Mouse (Mus musculus) adrenal gland, postnatal 36 days (tissue): ENCODE data around the gene Gpr162. TPM values are rescaled to one million over a fixed set of nuclear protein-coding genes. Genes with fewer than 3 reads are reported as not detected.
"Not testable (repeated sequence)": the region's sequence is repeated elsewhere in the genome, so short reads cannot be mapped to it uniquely, and the experiment has no call there.

Source experiments
- DNase-seq, 2 experiments: peaks; one replicate each; pipeline ENCODE4 v3.0.0; 2021; ENCODE audit warnings: mixed read lengths in 1 of 2
- total RNA-seq, 2 experiments: library from RNA; stranded (reverse); gene quantifications; 2 replicates each; pipeline ENCODE4 v1.2.3; 2021

The Gpr162 gene
- total RNA-seq, 2 experiments from 2014 or later, result 0.89 to 1.2 TPM

- no peak for DNase-seq
These were observed 52.4 kb downstream of the Gpr162 start for GRCm38 (mm10) chr6:124811403-124811665.

GRCm38 (mm10) chr6:124810566-124811402 is 53.0 kb downstream of the Gpr162 start:
- not testable (repeated sequence) for DNase-seq

DNA sequence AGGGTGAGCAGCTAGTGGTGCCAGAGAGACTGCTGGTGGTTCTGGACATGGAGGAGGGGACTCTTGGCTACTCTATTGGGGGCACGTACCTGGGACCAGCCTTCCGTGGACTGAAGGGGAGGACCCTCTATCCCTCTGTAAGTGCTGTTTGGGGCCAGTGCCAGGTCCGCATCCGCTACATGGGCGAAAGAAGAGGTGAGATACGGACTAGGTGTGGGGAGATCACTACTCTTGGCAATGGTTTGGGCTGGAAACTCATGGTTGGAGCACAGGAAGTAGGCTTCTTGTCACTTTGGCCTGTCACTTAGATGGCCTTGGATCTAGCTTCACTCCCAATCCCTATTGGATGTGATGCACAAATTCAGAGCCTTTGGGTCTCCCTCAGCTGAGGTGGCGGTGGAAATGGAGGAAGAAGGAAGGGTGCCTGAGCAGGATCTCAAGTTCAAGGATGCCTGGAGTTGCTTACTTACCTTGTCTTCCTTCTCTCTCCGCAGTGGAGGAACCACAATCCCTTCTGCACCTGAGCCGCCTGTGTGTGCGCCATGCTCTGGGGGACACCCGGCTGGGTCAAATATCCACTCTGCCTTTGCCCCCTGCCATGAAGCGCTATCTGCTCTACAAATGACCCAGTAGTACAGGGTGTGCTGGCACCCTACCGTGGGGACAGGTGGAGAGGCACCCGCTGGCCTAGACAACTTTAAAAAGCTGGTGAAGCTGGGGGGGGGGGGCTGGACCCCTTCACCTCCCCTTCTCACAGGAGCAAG is 53.8 kb downstream of the Gpr162 start:
- DNase-seq, result no peak

- peak; percentile 89 to 92 for DNase-seq
These were observed 54.6 kb downstream of the Gpr162 start for GRCm38 (mm10) chr6:124809052-124809774.

Other genes with a start within 250 kb of the Gpr162 start
- gene C1s2, start 227.9 kb downstream of the Gpr162 start, total RNA-seq, result 1 to 10 TPM; 2.4 to 2.6 TPM
- gene Lpcat3, start 201.0 kb downstream of the Gpr162 start, total RNA-seq, result 100 to 1,000 TPM in 1 of 2 experiments, 10 to 100 TPM in 1; 77.0 to 113 TPM
- 10 to 100 TPM; 87.2 to 88.2 TPM for gene Emg1, start 151.8 kb downstream of the Gpr162 start, total RNA-seq
- gene Phb2, start 151.6 kb downstream of the Gpr162 start, total RNA-seq, result 100 to 1,000 TPM; 308 to 325 TPM
- 1 to 10 TPM; 5.5 to 9.6 TPM for gene Ptpn6, start 125.3 kb downstream of the Gpr162 start, total RNA-seq
- gene Grcc10, start 122.6 kb downstream of the Gpr162 start, total RNA-seq, result 100 to 1,000 TPM; 331 to 397 TPM
- under 1 TPM in 1 of 2 experiments, not detected in 1; 0.56 TPM for gene Gm45234, start 108.0 kb downstream of the Gpr162 start, total RNA-seq
- gene Atn1, start 107.5 kb downstream of the Gpr162 start, total RNA-seq, result 10 to 100 TPM; 77.4 to 78.1 TPM
- 10 to 100 TPM; 12.4 to 32.6 TPM for gene Eno2, start 94.3 kb downstream of the Gpr162 start, total RNA-seq
- gene Lrrc23, start 84.3 kb downstream of the Gpr162 start, total RNA-seq, result under 1 TPM in 1 of 2 experiments, not detected in 1; 0.43 TPM
- 10 to 100 TPM; 16.9 to 25.4 TPM for gene Spsb2, start 55.3 kb downstream of the Gpr162 start, total RNA-seq
- 100 to 1,000 TPM; 406 to 411 TPM for gene Tpi1, start 49.7 kb downstream of the Gpr162 start, total RNA-seq
- 100 to 1,000 TPM; 120 to 126 TPM for gene Usp5, start 34.5 kb downstream of the Gpr162 start, total RNA-seq
- 1 to 10 TPM; 5.9 to 9.2 TPM for gene Cdca3, start 34.4 kb downstream of the Gpr162 start, total RNA-seq
- 1 to 10 TPM; 6.2 to 8.1 TPM for gene Gnb3, start 23.7 kb downstream of the Gpr162 start, total RNA-seq
- gene P3h3, start 6.2 kb downstream of the Gpr162 start, total RNA-seq, result 10 to 100 TPM; 21.7 to 24.5 TPM
- under 1 TPM; 0.30 to 0.50 TPM for gene Cd4, start 24.2 kb upstream of the Gpr162 start, total RNA-seq
- gene Lag3, start 47.7 kb upstream of the Gpr162 start, total RNA-seq, result 1 to 10 TPM; 1.0 to 1.3 TPM
- 100 to 1,000 TPM; 753 to 830 TPM for gene Ptms, start 56.1 kb upstream of the Gpr162 start, total RNA-seq
- 100 to 1,000 TPM; 284 to 296 TPM for gene Mlf2, start 67.4 kb upstream of the Gpr162 start, total RNA-seq
- gene Cops7a, start 101.6 kb upstream of the Gpr162 start, total RNA-seq, result 100 to 1,000 TPM; 121 to 176 TPM
- 1 to 10 TPM; 2.1 to 3.4 TPM for gene Pianp, start 132.7 kb upstream of the Gpr162 start, total RNA-seq
- 10 to 100 TPM; 41.3 to 53.8 TPM for gene Zfp384, start 145.2 kb upstream of the Gpr162 start, total RNA-seq
- gene Ing4, start 175.8 kb upstream of the Gpr162 start, total RNA-seq, result 10 to 100 TPM; 54.4 to 79.5 TPM
- gene Acrbp, start 185.7 kb upstream of the Gpr162 start, total RNA-seq, result 1 to 10 TPM; 6.9 to 7.1 TPM
- under 1 TPM; 0.40 to 0.60 TPM for gene Lpar5, start 203.9 kb upstream of the Gpr162 start, total RNA-seq
- 100 to 1,000 TPM; 166 to 201 TPM for gene Chd4, start 232.0 kb upstream of the Gpr162 start, total RNA-seq